Mouse (Mus musculus) MEL (cell line): ENCODE measurements around the gene Cadps2. TPM values are rescaled to one million over a fixed set of nuclear protein-coding genes. Genes with fewer than 3 reads are reported as not detected.

Experiments used
- DNase-seq: peaks from one replicate; pipeline ENCODE4 v3.0.0; 2011; ENCODE audit warnings: low read depth, low spot score
- H3K27ac ChIP-seq: 2 replicates; pipeline ENCODE4 v1.5.1; 2012; ENCODE audit warnings: low read depth, mild to moderate bottlenecking, control low read depth, low read length, moderate library complexity; ENCODE audit not compliant: control insufficient read depth
- H3K27me3 ChIP-seq, 2 experiments: fragments of 150-350 bp in 1 of 2; sonication (generic) in 1 of 2; 2 replicates each; pipeline ENCODE4 v1.6.1; 2012; ENCODE audit warnings: low read length in 2 of 2, mild to moderate bottlenecking in 2 of 2, improper control_type of control experiment in 1 of 2, moderate library complexity in 1 of 2; ENCODE audit not compliant: insufficient read depth in 2 of 2, control insufficient read depth in 1 of 2
- H3K36me3 ChIP-seq, 2 experiments: 2 replicates each; pipeline ENCODE4 v1.6.1; 2012 to 2014; ENCODE audit warnings: low read length in 2 of 2, improper control_type of control experiment in 1 of 2, inconsistent platforms in 1 of 2, mild to moderate bottlenecking in 1 of 2; ENCODE audit not compliant: insufficient read depth in 2 of 2, control insufficient read depth in 1 of 2
- H3K4me1 ChIP-seq, 2 experiments: fragments of 150-350 bp in 1 of 2; sonication (generic) in 1 of 2; 2 replicates each; pipeline ENCODE4 v1.6.1; 2012; ENCODE audit warnings: low read length in 2 of 2, improper control_type of control experiment in 1 of 2, mild to moderate bottlenecking in 1 of 2; ENCODE audit not compliant: insufficient read depth in 2 of 2, control insufficient read depth in 1 of 2
- H3K4me3 ChIP-seq, 2 experiments: fragments of 150-350 bp in 1 of 2; sonication (generic) in 1 of 2; 2 replicates each; pipeline ENCODE4 v1.5.1; 2012; ENCODE audit warnings: low read depth in 2 of 2, low read length in 2 of 2, mild to moderate bottlenecking in 2 of 2, moderate library complexity in 2 of 2, control low read depth in 1 of 2, improper control_type of control experiment in 1 of 2; ENCODE audit not compliant: control insufficient read depth in 1 of 2, insufficient read depth in 1 of 2
- H3K79me2 ChIP-seq: 2 replicates; pipeline ENCODE4 v1.6.1; 2012; ENCODE audit warnings: mild to moderate bottlenecking, low read length, moderate library complexity; ENCODE audit not compliant: control insufficient read depth, poor library complexity, insufficient read depth
- H3K9ac ChIP-seq: 2 replicates; pipeline ENCODE4 v1.6.1; 2012; ENCODE audit warnings: low read depth, mild to moderate bottlenecking, control low read depth, low read length, moderate library complexity; ENCODE audit not compliant: control insufficient read depth, poor library complexity, severe bottlenecking
- H3K9me3 ChIP-seq: fragments of 150-350 bp; sonication (generic); replicated peaks from 2 replicates; pipeline ENCODE4 v1.6.1; 2012; ENCODE audit warnings: mild to moderate bottlenecking, low read length, improper control_type of control experiment, moderate library complexity; ENCODE audit not compliant: insufficient read depth
- CHD1 ChIP-seq: IDR thresholded peaks from 2 replicates; pipeline ENCODE4 v1.6.1; 2012; ENCODE audit warnings: low read depth, mild to moderate bottlenecking, inconsistent platforms, low read length, improper control_type of control experiment
- ELF1 ChIP-seq: IDR thresholded peaks from 2 replicates; pipeline ENCODE4 v1.6.1; 2014; ENCODE audit warnings: low read depth, mild to moderate bottlenecking, inconsistent platforms, low read length, improper control_type of control experiment, moderate library complexity
- ETS1 ChIP-seq: IDR thresholded peaks from 2 replicates; pipeline ENCODE4 v1.6.1; 2012; ENCODE audit warnings: low read depth, mild to moderate bottlenecking, inconsistent platforms, low read length, improper control_type of control experiment, moderate library complexity
- GATA1 ChIP-seq: IDR thresholded peaks from 2 replicates; pipeline ENCODE4 v1.6.1; 2011; ENCODE audit warnings: low read depth, low read length, improper control_type of control experiment
- HCFC1 ChIP-seq: IDR thresholded peaks from 2 replicates; pipeline ENCODE4 v1.6.1; 2012; ENCODE audit warnings: low read depth, mild to moderate bottlenecking, inconsistent platforms, low read length, improper control_type of control experiment, moderate library complexity
- KAT2A ChIP-seq: conservative IDR thresholded peaks from 2 replicates; pipeline ENCODE4 v1.6.1; 2012; ENCODE audit warnings: low read depth, low read length, improper control_type of control experiment, inconsistent platforms
- MAFK ChIP-seq: IDR thresholded peaks from 2 replicates; pipeline ENCODE4 v1.6.1; 2011; ENCODE audit warnings: low read depth, mild to moderate bottlenecking, low read length, improper control_type of control experiment, borderline replicate concordance
- MXI1 ChIP-seq: IDR thresholded peaks from 2 replicates; pipeline ENCODE4 v1.6.1; 2011; ENCODE audit warnings: mild to moderate bottlenecking, low read depth, low read length, improper control_type of control experiment
- NELFE ChIP-seq: IDR thresholded peaks from 2 replicates; pipeline ENCODE4 v1.6.1; 2011; ENCODE audit warnings: low read depth, low read length, improper control_type of control experiment
- NRF1 ChIP-seq: IDR thresholded peaks from 2 replicates; pipeline ENCODE4 v1.6.1; 2014; ENCODE audit warnings: low read depth, mild to moderate bottlenecking, inconsistent platforms, low read length, improper control_type of control experiment, moderate library complexity; ENCODE audit not compliant: poor library complexity, insufficient read depth, severe bottlenecking
- TBP ChIP-seq: IDR thresholded peaks from 2 replicates; pipeline ENCODE4 v1.8.0; 2011; ENCODE audit warnings: low read depth, low read length, improper control_type of control experiment
- UBTF ChIP-seq: IDR thresholded peaks from 2 replicates; pipeline ENCODE4 v1.6.1; 2012; ENCODE audit warnings: low read depth, mild to moderate bottlenecking, inconsistent platforms, low read length, improper control_type of control experiment, moderate library complexity, borderline replicate concordance; ENCODE audit not compliant: insufficient read depth
- USF1 ChIP-seq: IDR thresholded peaks from 2 replicates; pipeline ENCODE4 v1.6.1; 2014; ENCODE audit warnings: low read depth, mild to moderate bottlenecking, inconsistent platforms, low read length, improper control_type of control experiment, moderate library complexity
- ZC3H11A ChIP-seq: IDR thresholded peaks from 2 replicates; pipeline ENCODE4 v1.6.1; 2012; ENCODE audit warnings: low read depth, mild to moderate bottlenecking, inconsistent platforms, low read length, improper control_type of control experiment
- ZNF384 ChIP-seq: IDR thresholded peaks from 2 replicates; pipeline ENCODE4 v1.6.1; 2012; ENCODE audit warnings: low read depth, mild to moderate bottlenecking, inconsistent platforms, low read length, improper control_type of control experiment
- polyA plus RNA-seq, 2 experiments: library from polyadenylated mRNA; stranded (reverse) in 1 of 2; unstranded in 1 of 2; fragments of >175 nt in 1 of 2; fragments of >200 nt in 1 of 2; gene quantifications; 2 replicates each; pipeline versions ENCODE4 v1.2.1 to v1.2.4; 2012; ENCODE audit warnings: low replicate concordance in 2 of 2, low read depth in 1 of 2; ENCODE audit not compliant: insufficient read length in 2 of 2, insufficient read depth in 1 of 2, missing spikeins in 1 of 2
- total RNA-seq: library from RNA; depleted of rRNA; stranded (reverse); fragments of 300-350 nt; gene quantifications from 2 replicates; pipeline ENCODE4 v1.2.3, GENCODE M21; 2012

The Cadps2 gene
- total and polyA plus RNA-seq, 3 experiments = not detected

DNA sequence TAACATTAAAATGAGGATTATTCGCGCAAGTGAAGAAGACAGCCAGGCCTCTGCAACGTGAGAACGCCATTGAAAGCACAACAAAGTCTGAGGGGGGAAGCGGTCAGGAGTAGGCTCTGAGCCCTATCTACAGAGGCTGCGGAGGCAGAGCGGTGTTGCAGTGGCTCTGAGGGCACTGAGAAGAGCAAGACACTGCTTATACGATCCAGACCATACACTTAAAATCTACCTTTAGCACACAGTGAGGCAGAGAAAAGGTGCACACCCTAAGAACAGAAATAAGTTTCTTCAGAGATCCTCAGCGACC, 557.8 kb downstream of the Cadps2 start:
- no peak overlapping the region for H3K9ac ChIP-seq
- no peak for DNase-seq
- no peaks in the 10 kb centered on the region for H3K79me2 ChIP-seq
- no peaks in the 10 kb centered on the region for H3K27me3 ChIP-seq
- H3K36me3 ChIP-seq = no peaks in the 10 kb centered on the region
- no peaks in the 10 kb centered on the region for H3K9me3 ChIP-seq
- H3K27ac ChIP-seq = no peak overlapping the region
- TF ChIP-seq ETS1 (no peak), CHD1 (no peak), KAT2A (no peak), UBTF (no peak), GATA1 (no peak), NELFE (no peak), USF1 (no peak)
- TF ChIP-seq, all 39 proteins: peak for 0
- H3K4me1 ChIP-seq = no peaks in the 10 kb centered on the region
- H3K4me3 ChIP-seq = no peak overlapping the region

DNA sequence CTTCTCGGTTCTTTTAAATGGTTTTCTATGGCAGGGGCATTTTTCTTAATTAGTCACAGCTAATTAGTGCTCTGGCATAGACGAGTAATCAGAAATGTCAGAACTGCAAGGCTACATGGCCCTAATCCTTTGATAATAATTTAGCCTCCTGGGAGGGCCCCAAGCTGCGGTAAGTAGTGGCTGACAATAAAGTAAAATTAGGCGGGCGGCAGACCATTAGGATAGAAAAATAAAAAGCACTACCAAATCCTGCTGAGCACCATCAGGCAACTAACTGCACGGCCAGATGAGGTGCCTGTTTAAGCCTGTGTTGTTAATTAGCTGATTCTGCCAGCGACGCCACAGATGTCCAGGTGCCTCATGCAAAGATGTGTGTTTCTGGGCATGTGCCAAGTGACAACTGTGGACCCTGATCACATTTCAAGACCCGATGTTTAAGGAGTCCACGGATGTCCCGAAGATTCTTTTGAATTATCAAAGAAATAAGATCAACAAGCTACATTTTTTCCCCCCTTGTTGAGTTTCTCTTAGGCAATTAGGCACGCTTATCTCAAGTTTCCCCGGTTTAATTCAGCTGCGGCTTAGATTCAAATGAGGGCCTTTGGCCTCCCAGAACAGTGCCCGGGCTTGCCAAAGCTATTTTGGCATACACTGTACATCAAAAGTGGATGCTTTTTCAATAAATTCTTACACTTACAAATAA, 558.3 kb downstream of the Cadps2 start:
- DNase-seq = no peak
- Histone ChIP-seq H3K9me3 (no peaks in the 10 kb centered on the region), H3K4me3 (no peak overlapping the region), H3K27me3 (no peaks in the 10 kb centered on the region), H3K27ac (no peak overlapping the region), H3K36me3 (no peaks in the 10 kb centered on the region), H3K9ac (no peak overlapping the region), H3K79me2 (no peaks in the 10 kb centered on the region), H3K4me1 (no peaks in the 10 kb centered on the region)
- TF ChIP-seq ZC3H11A (no peak), ZNF384 (no peak), ELF1 (no peak), NRF1 (no peak), MAFK (no peak), MXI1 (no peak), HCFC1 (no peak), TBP (no peak)
